Mouse (Mus musculus) ovary, postnatal 14 days (tissue): ENCODE measurements around the gene Prrc2b.
A peak's percentile ranks its signal among the peaks of the same experiment; 100 is the strongest.

ENCODE experiments used
- DNase-seq: peaks from one replicate; pipeline ENCODE4 v3.0.0; 2022; ENCODE audit warnings: low spot score

Prrc2b gene

DNA sequence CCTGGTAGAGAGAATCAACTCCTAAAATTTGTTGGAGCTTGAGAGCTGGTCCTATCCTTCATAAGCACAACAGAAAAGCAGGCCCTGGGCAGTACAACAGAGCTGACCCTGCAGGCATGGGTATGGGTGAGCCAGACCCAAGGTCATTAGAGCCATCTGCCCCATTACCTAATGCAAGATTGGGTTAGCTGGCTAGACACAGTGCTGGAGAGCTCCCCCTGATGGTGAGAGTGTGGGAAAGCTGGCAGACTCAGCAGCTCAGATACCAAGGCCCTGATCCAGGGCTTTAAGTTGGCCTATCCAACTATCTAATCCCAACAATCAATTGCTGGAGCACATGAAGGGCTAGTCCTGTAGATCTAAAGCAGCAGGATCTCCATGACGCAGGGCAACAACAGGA lies 131.8 kb downstream of the Prrc2b start:
- peak; percentile 38 for DNase-seq

- no peak for DNase-seq
Observed at GRCm38 (mm10) chr2:32283986-32284385, 133.1 kb downstream of the Prrc2b start.
